Mouse (Mus musculus): ENCODE results near the gene Bloc1s3. TPM values are rescaled to one million over a fixed set of nuclear protein-coding genes. Genes with fewer than 3 reads are reported as not detected.

Gene Bloc1s3
- 4.9 and 5.4 TPM in 2 replicates for polyA plus RNA-seq (2015; fragmentation: Nextera tagmentation; extraction: Ambion mirVana)

- Histone ChIP-seq H3K9me3 (no peaks in the 10 kb centered on the region), H3K27ac (replicated peaks) (peak within 1 kb of the TSS; percentile 67), H3K4me2 (replicated peaks) (peak within 1 kb of the TSS; percentile 80), H3K4me1 (peaks cover 23% of the 10 kb centered on the region), H3K9ac (replicated peaks) (peak within 1 kb of the TSS; percentile 70), H3K27me3 (no peaks in the 10 kb centered on the region), H3K36me3 (no peaks in the 10 kb centered on the region), H3K4me3 (peak within 1 kb of the TSS; percentile 61)
- ATAC-seq (replicated peaks): peak; percentile 95
- under 1% methylated on average over 56 of the region's 56 CpGs for WGBS
Measured at GRCm38 (mm10) chr7:19508150-19508923, at the start of gene Bloc1s3, which contains the start of gene Trappc6a. Bloc1s3 (minus strand) TSS chr7:19508367. Trappc6a (plus strand) TSS chr7:19508395.

GRCm38 (mm10) chr7:19557086-19557485 is 48.9 kb upstream of the Bloc1s3 start:
- H3K27ac ChIP-seq (replicated peaks): no peak overlapping the region
- no peak overlapping the region for H3K4me2 ChIP-seq (replicated peaks)
- no peaks in the 10 kb centered on the region for H3K27me3 ChIP-seq
- H3K4me3 ChIP-seq: no peak overlapping the region
- no peak for ATAC-seq (replicated peaks)
- H3K36me3 ChIP-seq: peaks cover 5% of the 10 kb centered on the region; the same call in 1 of the 2 replicates
- H3K9me3 ChIP-seq: no peaks in the 10 kb centered on the region
- peaks cover 44% of the 10 kb centered on the region for H3K4me1 ChIP-seq
- no peak overlapping the region for H3K9ac ChIP-seq (replicated peaks)
- WGBS: 88% methylated on average over 2 of the region's 2 CpGs

- H3K4me3 ChIP-seq: no peak overlapping the region
- H3K9ac ChIP-seq (replicated peaks): no peak overlapping the region
- no peaks in the 10 kb centered on the region for H3K9me3 ChIP-seq
- no peak overlapping the region for H3K27ac ChIP-seq (replicated peaks)
- no peak for ATAC-seq (replicated peaks)
- peaks cover 22% of the 10 kb centered on the region for H3K4me1 ChIP-seq
- H3K4me2 ChIP-seq (replicated peaks): no peak overlapping the region
- WGBS: 88% methylated on average over 1 of the region's 1 CpGs
- H3K27me3 ChIP-seq: no peaks in the 10 kb centered on the region
- H3K36me3 ChIP-seq: peaks cover 5% of the 10 kb centered on the region; the same call in 1 of the 2 replicates
Measured at GRCm38 (mm10) chr7:19554168-19554567, 46.0 kb upstream of the Bloc1s3 start.

- Histone ChIP-seq H3K36me3 (peaks cover 5% of the 10 kb centered on the region; the same call in 1 of the 2 replicates), H3K4me1 (0 out of 2 replicates have a peak, but pooled peaks cover 5% of the 10 kb centered on the region), H3K4me2 (replicated peaks) (no peak overlapping the region), H3K27ac (replicated peaks) (no peak overlapping the region), H3K9me3 (no peaks in the 10 kb centered on the region), H3K9ac (replicated peaks) (no peak overlapping the region), H3K4me3 (no peak overlapping the region), H3K27me3 (no peaks in the 10 kb centered on the region)
- no peak for ATAC-seq (replicated peaks)
- 94% methylated on average over 2 of the region's 2 CpGs for WGBS
Measured at GRCm38 (mm10) chr7:19552443-19552842, 44.3 kb upstream of the Bloc1s3 start.

- no peak overlapping the region for H3K27ac ChIP-seq (replicated peaks)
- no peaks in the 10 kb centered on the region for H3K9me3 ChIP-seq
- no peaks in the 10 kb centered on the region for H3K27me3 ChIP-seq
- H3K36me3 ChIP-seq: peaks cover 5% of the 10 kb centered on the region; the same call in 1 of the 2 replicates
- no peak for ATAC-seq (replicated peaks)
- no peak overlapping the region for H3K4me3 ChIP-seq
- 0 out of 2 replicates have a peak, but pooled peaks cover 2% of the 10 kb centered on the region for H3K4me1 ChIP-seq
- no peak overlapping the region for H3K9ac ChIP-seq (replicated peaks)
- WGBS: 92% methylated on average over 5 of the region's 5 CpGs
- no peak overlapping the region for H3K4me2 ChIP-seq (replicated peaks)
Measured at GRCm38 (mm10) chr7:19551634-19552033, 43.5 kb upstream of the Bloc1s3 start.

GRCm38 (mm10) chr7:19549394-19549793 is 41.2 kb upstream of the Bloc1s3 start:
- Histone ChIP-seq H3K4me3 (no peak overlapping the region), H3K9ac (replicated peaks) (no peak overlapping the region), H3K36me3 (peaks cover 3% of the 10 kb centered on the region; the same call in 1 of the 2 replicates), H3K4me1 (peaks cover 12% of the 10 kb centered on the region; the same call in 1 of the 2 replicates), H3K4me2 (replicated peaks) (no peak overlapping the region), H3K27me3 (no peaks in the 10 kb centered on the region), H3K27ac (replicated peaks) (no peak overlapping the region), H3K9me3 (no peaks in the 10 kb centered on the region)
- no peak for ATAC-seq (replicated peaks)
- 92% methylated on average over 10 of the region's 10 CpGs for WGBS

GRCm38 (mm10) chr7:19547344-19547969 is 39.3 kb upstream of the Bloc1s3 start:
- Histone ChIP-seq H3K9me3 (no peaks in the 10 kb centered on the region), H3K27ac (replicated peaks) (no peak overlapping the region), H3K4me3 (no peak overlapping the region), H3K4me2 (replicated peaks) (no peak overlapping the region), H3K4me1 (peaks cover 19% of the 10 kb centered on the region), H3K9ac (replicated peaks) (no peak overlapping the region), H3K36me3 (peaks cover under 1% of the 10 kb centered on the region; the same call in 1 of the 2 replicates), H3K27me3 (no peaks in the 10 kb centered on the region)
- 60% methylated on average over 2 of the region's 2 CpGs for WGBS
- no peak for ATAC-seq (replicated peaks)

- Histone ChIP-seq H3K9me3 (no peaks in the 10 kb centered on the region), H3K9ac (replicated peaks) (no peak overlapping the region), H3K4me2 (replicated peaks) (no peak overlapping the region), H3K27me3 (no peaks in the 10 kb centered on the region), H3K36me3 (no peaks in the 10 kb centered on the region), H3K4me3 (no peak overlapping the region), H3K4me1 (peaks cover 33% of the 10 kb centered on the region), H3K27ac (replicated peaks) (no peak overlapping the region)
- no peak for ATAC-seq (replicated peaks)
- WGBS: 66% methylated on average over 3 of the region's 3 CpGs
Measured at GRCm38 (mm10) chr7:19546007-19546406, 37.8 kb upstream of the Bloc1s3 start.

- Histone ChIP-seq H3K4me1 (peaks cover 35% of the 10 kb centered on the region), H3K9me3 (no peaks in the 10 kb centered on the region), H3K9ac (replicated peaks) (no peak overlapping the region), H3K36me3 (no peaks in the 10 kb centered on the region), H3K27me3 (no peaks in the 10 kb centered on the region), H3K4me2 (replicated peaks) (no peak overlapping the region), H3K4me3 (no peak overlapping the region), H3K27ac (replicated peaks) (no peak overlapping the region)
- no peak for ATAC-seq (replicated peaks)
- 56% methylated on average over 6 of the region's 6 CpGs for WGBS
Measured at GRCm38 (mm10) chr7:19543584-19543983, 35.4 kb upstream of the Bloc1s3 start.

GRCm38 (mm10) chr7:19542155-19542691 is 34.1 kb upstream of the Bloc1s3 start:
- no peak overlapping the region for H3K4me3 ChIP-seq

GRCm38 (mm10) chr7:19541681-19542154 is 33.6 kb upstream of the Bloc1s3 start:
- Histone ChIP-seq H3K4me3 (no peak overlapping the region), H3K9me3 (no peaks in the 10 kb centered on the region), H3K36me3 (no peaks in the 10 kb centered on the region), H3K4me2 (replicated peaks) (no peak overlapping the region), H3K27ac (replicated peaks) (peak overlapping the region; percentile 75), H3K9ac (replicated peaks) (no peak overlapping the region), H3K4me1 (peaks cover 34% of the 10 kb centered on the region), H3K27me3 (no peaks in the 10 kb centered on the region)
- 58% methylated on average over 7 of the region's 7 CpGs for WGBS
- ATAC-seq (replicated peaks): peak; percentile 54

More at GRCm38 (mm10) chr7:19542155-19542691, 34.1 kb upstream of the Bloc1s3 start:
- Histone ChIP-seq H3K4me2 (replicated peaks) (no peak overlapping the region), H3K27me3 (no peaks in the 10 kb centered on the region), H3K9ac (replicated peaks) (no peak overlapping the region), H3K9me3 (no peaks in the 10 kb centered on the region), H3K27ac (replicated peaks) (peak overlapping the region; percentile 75), H3K4me1 (peaks cover 35% of the 10 kb centered on the region), H3K36me3 (no peaks in the 10 kb centered on the region)
- peak; percentile 86 for ATAC-seq (replicated peaks)
- 47% methylated on average over 8 of the region's 8 CpGs for WGBS
